ENCODE assay signal across 8 mouse cellular contexts in the genomic region with DNA sequence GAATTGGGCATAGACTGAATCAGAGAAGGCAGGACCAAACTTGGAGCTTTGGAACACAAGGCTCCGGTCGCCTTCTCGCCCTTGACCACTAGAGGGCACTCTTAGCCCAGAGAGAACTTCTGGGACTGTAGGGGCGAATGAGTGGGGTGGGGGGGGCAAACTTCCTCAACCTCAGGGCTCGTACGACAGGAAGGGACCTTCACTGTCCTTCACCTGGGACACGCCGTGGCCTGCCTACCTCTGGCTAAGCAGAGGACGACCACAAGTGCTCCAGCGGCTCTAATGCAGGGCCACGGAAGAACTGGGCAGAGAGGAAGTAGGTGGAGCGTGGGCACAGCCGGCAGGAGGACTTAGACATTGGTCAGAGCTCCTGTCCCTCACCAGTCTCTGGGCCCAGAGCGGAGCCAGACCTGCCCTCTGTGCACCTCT. TPM values are rescaled to one million over a fixed set of nuclear protein-coding genes. Genes with fewer than 3 reads are reported as not detected.
DNase-seq lines count a peak whose midpoint lies in the region; ATAC-seq lines count a peak whose summit lies in the region.

No protein-coding gene starts in this region.

- 0% methylated on average over 14 of the region's 14 CpGs for WGBS in heart, embryonic 14.5 days
- under 1% methylated on average over 14 of the region's 14 CpGs for WGBS in liver, embryonic 15.5 days (ENCODE audit: insufficient replicate concordance)
- WGBS in neural tube, embryonic 11.5 days: under 1% methylated on average over 14 of the region's 14 CpGs
- WGBS in stomach, embryonic 16.5 days: under 1% methylated on average over 14 of the region's 14 CpGs

- peak overlapping the region; percentile 84 for H3K27ac ChIP-seq in brown adipose tissue, adult 24 weeks (replicated peaks; ENCODE audit: low read depth, low read length)
- peak overlapping the region; percentile 58 to 75 for H3K27ac ChIP-seq in heart, embryonic 14.5 days (replicated peaks in 1 of 2; ENCODE audit: control insufficient read depth in 1 of 2, insufficient read depth in 1 of 2, low read depth in 2 of 2, low read length in 2 of 2)
- H3K27ac ChIP-seq in liver, embryonic 15.5 days (replicated peaks): peak overlapping the region; percentile 66; the same call in 1 of the 2 replicates
- H3K27ac ChIP-seq in neural tube, embryonic 11.5 days (ENCODE audit: low read depth, low read length): no peak overlapping the region
- peak overlapping the region; percentile 28; the same call in 1 of the 2 replicates for H3K27ac ChIP-seq in stomach, embryonic 16.5 days (ENCODE audit: low read length)

- H3K4me3 ChIP-seq in brown adipose tissue, adult 24 weeks (ENCODE audit: insufficient read depth, low read depth, low read length): peak overlapping the region; percentile 68
- H3K4me3 ChIP-seq in heart, embryonic 14.5 days (ENCODE audit: control insufficient read depth in 1 of 2, insufficient read depth in 1 of 2, low read depth in 1 of 2, low read length in 2 of 2): peak overlapping the region; percentile 50 to 68
- peak overlapping the region; percentile 72 for H3K4me3 ChIP-seq in liver, embryonic 15.5 days (replicated peaks)
- peak overlapping the region; percentile 44 for H3K4me3 ChIP-seq in neural tube, embryonic 11.5 days (ENCODE audit: low read depth, low read length)
- H3K4me3 ChIP-seq in stomach, embryonic 16.5 days (replicated peaks; ENCODE audit: low read length): peak overlapping the region; percentile 62

- peak; percentile 91 for DNase-seq in CD4-positive, CD25-positive, alpha-beta regulatory T cell, adult 2 months (ENCODE audit: low read depth, low spot score)
- peak; percentile 75 for DNase-seq in fibroblast of lung, adult 2 months (ENCODE audit: low read depth)
- peak; percentile 91 for DNase-seq in kidney, postnatal 14 days
- DNase-seq in neural tube, embryonic 11.5 days (ENCODE audit: low spot score): peak; percentile 84

- H3K36me3 ChIP-seq in heart, embryonic 14.5 days (ENCODE audit: control insufficient read depth, insufficient read depth, low read length): no peaks in the 10 kb centered on the region
- H3K36me3 ChIP-seq in liver, embryonic 15.5 days (replicated peaks): no peaks in the 10 kb centered on the region
- H3K36me3 ChIP-seq in neural tube, embryonic 11.5 days (ENCODE audit: control insufficient read depth, insufficient read depth, low read length): no peaks in the 10 kb centered on the region
- no peaks in the 10 kb centered on the region for H3K36me3 ChIP-seq in stomach, embryonic 16.5 days (ENCODE audit: control insufficient read depth, insufficient read depth, low read length)

- H3K9me3 ChIP-seq in heart, embryonic 14.5 days (ENCODE audit: control insufficient read depth, low read length): no peaks in the 10 kb centered on the region
- H3K9me3 ChIP-seq in liver, embryonic 15.5 days (replicated peaks): no peaks in the 10 kb centered on the region
- no peaks in the 10 kb centered on the region for H3K9me3 ChIP-seq in neural tube, embryonic 11.5 days (ENCODE audit: control insufficient read depth, low read length)
- H3K9me3 ChIP-seq in stomach, embryonic 16.5 days (replicated peaks; ENCODE audit: control insufficient read depth, low read length): 0 out of 2 replicates have a peak, but pooled peaks cover 4% of the 10 kb centered on the region

- peak overlapping the region; percentile 64 for H3K4me2 ChIP-seq in heart, embryonic 14.5 days (ENCODE audit: low read length)
- H3K4me2 ChIP-seq in liver, embryonic 15.5 days: peak overlapping the region; percentile 71
- H3K4me2 ChIP-seq in neural tube, embryonic 11.5 days (ENCODE audit: low read depth): peak overlapping the region; percentile 43
- H3K4me2 ChIP-seq in stomach, embryonic 16.5 days (ENCODE audit: low read depth, low read length): peak overlapping the region; percentile 57

- H3K9ac ChIP-seq in heart, embryonic 14.5 days (ENCODE audit: low read length): peak overlapping the region; percentile 66
- H3K9ac ChIP-seq in liver, embryonic 15.5 days: peak overlapping the region; percentile 66
- H3K9ac ChIP-seq in neural tube, embryonic 11.5 days (ENCODE audit: low read length): peak overlapping the region; percentile 69
- H3K9ac ChIP-seq in stomach, embryonic 16.5 days (ENCODE audit: low read length): peak overlapping the region; percentile 75

- peak; percentile 89 for ATAC-seq in heart, embryonic 14.5 days (ENCODE audit: insufficient number of reproducible peaks, insufficient read depth, low FRiP score, low read depth)
- peak; percentile 86 for ATAC-seq in liver, embryonic 15.5 days (ENCODE audit: insufficient read depth)
- ATAC-seq in neural tube, embryonic 11.5 days (ENCODE audit: insufficient read depth, low FRiP score, low TSS enrichment): peak; percentile 67
- ATAC-seq in stomach, embryonic 16.5 days (ENCODE audit: insufficient read depth, low FRiP score): peak; percentile 93

- H3K4me1 ChIP-seq in brown adipose tissue, adult 24 weeks (ENCODE audit: control insufficient read depth, insufficient read depth, insufficient read length, low read length): peaks cover 9% of the 10 kb centered on the region; the same call in 1 of the 2 replicates
- H3K4me1 ChIP-seq in heart, embryonic 14.5 days (ENCODE audit: control insufficient read depth in 2 of 2, insufficient read depth in 2 of 2, low read length in 2 of 2): peaks cover 7 to 8% of the 10 kb centered on the region in 2 experiments
- peaks cover 20% of the 10 kb centered on the region for H3K4me1 ChIP-seq in liver, embryonic 15.5 days (replicated peaks)
- peaks cover 4% of the 10 kb centered on the region; the same call in 1 of the 2 replicates for H3K4me1 ChIP-seq in neural tube, embryonic 11.5 days (ENCODE audit: control insufficient read depth, insufficient read depth, low read length)
- H3K4me1 ChIP-seq in stomach, embryonic 16.5 days (ENCODE audit: control insufficient read depth, insufficient read depth, low read length): peaks cover 6% of the 10 kb centered on the region; the same call in 1 of the 2 replicates

- H3K27me3 ChIP-seq in heart, embryonic 14.5 days (ENCODE audit: control insufficient read depth, insufficient read depth, low read length): no peaks in the 10 kb centered on the region
- peaks cover 5% of the 10 kb centered on the region; the same call in 1 of the 2 replicates for H3K27me3 ChIP-seq in liver, embryonic 15.5 days
- no peaks in the 10 kb centered on the region for H3K27me3 ChIP-seq in neural tube, embryonic 11.5 days (ENCODE audit: control insufficient read depth, insufficient read depth, low read length)
- H3K27me3 ChIP-seq in stomach, embryonic 16.5 days (ENCODE audit: control insufficient read depth, insufficient read depth, low read length): no peaks in the 10 kb centered on the region

RNA-seq across cellular contexts. Expression of gene Nenf, which starts 5.5 kb away (rescaled TPM):
- 88.0 and 96.2 TPM in 2 replicates for polyA plus RNA-seq in brown adipose tissue, adult 24 weeks (2012; ENCODE audit: insufficient read depth, insufficient read length, missing spikeins)
- polyA plus RNA-seq in heart, embryonic 14.5 days (2014; fragmentation: Nextera tagmentation; extraction: Ambion mirVana): 138 and 157 TPM in 2 replicates
- polyA plus RNA-seq in liver, embryonic 15.5 days (2015; fragmentation: Nextera tagmentation; extraction: Ambion mirVana): 25.5 and 28.4 TPM in 2 replicates
- 72.4 and 77.5 TPM in 2 replicates for polyA plus RNA-seq in neural tube, embryonic 11.5 days (2014; fragmentation: Nextera tagmentation; extraction: Ambion mirVana)
- 86.0 and 91.3 TPM in 2 replicates for polyA plus RNA-seq in stomach, embryonic 16.5 days (2015; fragmentation: Nextera tagmentation; extraction: Ambion mirVana)

RNA-seq across cellular contexts. Expression of gene Tmem206, which starts 13.2 kb away (rescaled TPM):
- polyA plus RNA-seq in brown adipose tissue, adult 24 weeks (2012; ENCODE audit: insufficient read depth, insufficient read length, missing spikeins): 1.8 and 2.3 TPM in 2 replicates
- 18.5 and 20.9 TPM in 2 replicates for polyA plus RNA-seq in heart, embryonic 14.5 days (2014; fragmentation: Nextera tagmentation; extraction: Ambion mirVana)
- polyA plus RNA-seq in liver, embryonic 15.5 days (2015; fragmentation: Nextera tagmentation; extraction: Ambion mirVana): 6.8 and 6.9 TPM in 2 replicates
- 32.3 and 38.5 TPM in 2 replicates for polyA plus RNA-seq in neural tube, embryonic 11.5 days (2014; fragmentation: Nextera tagmentation; extraction: Ambion mirVana)
- polyA plus RNA-seq in stomach, embryonic 16.5 days (2015; fragmentation: Nextera tagmentation; extraction: Ambion mirVana): 18.2 and 18.3 TPM in 2 replicates
